In genomic region chr16:78170627-78171605, GRCm38 (mm10) we compare ENCODE assay signal across 26 mouse cellular contexts.
DNase-seq lines count a peak whose midpoint lies in the region; ATAC-seq and TF ChIP-seq lines count a peak whose summit lies in the region.
"Had no signal": no experiment of that assay in that cellular context is flagged by ENCODE, and none has a peak within 500 bp of the region (broad histone marks: within the 10 kb centered on the region; RNA-seq: fewer than 3 reads in every experiment).

No protein-coding gene starts in this region.

- H3K27me3 ChIP-seq in hindbrain, embryonic 16.5 days (replicated peaks; ENCODE audit: control insufficient read depth, insufficient read depth, low read length): no peaks in the 10 kb centered on the region
- no peaks in the 10 kb centered on the region for H3K27me3 ChIP-seq in hindbrain, embryonic 10.5 days (ENCODE audit: insufficient read depth, poor library complexity, severe bottlenecking)
- no peaks in the 10 kb centered on the region for H3K27me3 ChIP-seq in midbrain, embryonic 13.5 days
- no peaks in the 10 kb centered on the region for H3K27me3 ChIP-seq in heart, embryonic 11.5 days (ENCODE audit: control insufficient read depth, insufficient read depth, low read length)
- H3K27me3 ChIP-seq: CH12.LX; embryonic facial prominence, embryonic 15.5 days; heart, embryonic 13.5 days; limb, embryonic 15.5 days; megakaryocyte, embryonic 14.5 days had no signal

- H3K9me3 ChIP-seq in hindbrain, embryonic 16.5 days (ENCODE audit: control insufficient read depth, low read length): no peaks in the 10 kb centered on the region
- H3K9me3 ChIP-seq in hindbrain, embryonic 10.5 days: no peaks in the 10 kb centered on the region
- H3K9me3 ChIP-seq in midbrain, embryonic 13.5 days: no peaks in the 10 kb centered on the region
- no peaks in the 10 kb centered on the region for H3K9me3 ChIP-seq in heart, embryonic 11.5 days (replicated peaks; ENCODE audit: control insufficient read depth, low read length)
- H3K9me3 ChIP-seq: embryonic facial prominence, embryonic 15.5 days; heart, embryonic 13.5 days; limb, embryonic 15.5 days; megakaryocyte, embryonic 14.5 days had no signal

- H3K27ac ChIP-seq in hindbrain, embryonic 16.5 days (ENCODE audit: low read depth, low read length): no peak overlapping the region
- no peak overlapping the region for H3K27ac ChIP-seq in hindbrain, embryonic 10.5 days
- H3K27ac ChIP-seq in midbrain, embryonic 13.5 days: peak overlapping the region; percentile 67
- H3K27ac ChIP-seq in heart, embryonic 11.5 days (ENCODE audit: low read depth, low read length): no peak overlapping the region
- H3K27ac ChIP-seq: embryonic facial prominence, embryonic 15.5 days; heart, embryonic 13.5 days; limb, embryonic 15.5 days; liver, embryonic 14.5 days had no signal

- H3K9ac ChIP-seq in hindbrain, embryonic 16.5 days (ENCODE audit: low read depth, low read length): no peak overlapping the region
- H3K9ac ChIP-seq in midbrain, embryonic 13.5 days (replicated peaks): no peak overlapping the region
- no peak overlapping the region for H3K9ac ChIP-seq in heart, embryonic 11.5 days (ENCODE audit: low read depth, low read length)
- H3K9ac ChIP-seq: embryonic facial prominence, embryonic 15.5 days; heart, embryonic 13.5 days; limb, embryonic 15.5 days; liver, embryonic 14.5 days; lung, embryonic 14.5 days had no signal

- no peaks in the 10 kb centered on the region for H3K36me3 ChIP-seq in hindbrain, embryonic 16.5 days (ENCODE audit: control insufficient read depth, insufficient read depth, low read length)
- no peaks in the 10 kb centered on the region for H3K36me3 ChIP-seq in hindbrain, embryonic 10.5 days
- no peaks in the 10 kb centered on the region for H3K36me3 ChIP-seq in midbrain, embryonic 13.5 days
- no peaks in the 10 kb centered on the region for H3K36me3 ChIP-seq in heart, embryonic 11.5 days (ENCODE audit: control insufficient read depth, insufficient read depth, low read length)
- H3K36me3 ChIP-seq: embryonic facial prominence, embryonic 15.5 days; G1E; heart, embryonic 13.5 days; limb, embryonic 15.5 days had no signal

- no peak overlapping the region for H3K4me2 ChIP-seq in hindbrain, embryonic 16.5 days (ENCODE audit: low read length)
- H3K4me2 ChIP-seq in midbrain, embryonic 13.5 days (replicated peaks): no peak overlapping the region
- no peak overlapping the region for H3K4me2 ChIP-seq in heart, embryonic 11.5 days
- H3K4me2 ChIP-seq: embryonic facial prominence, embryonic 15.5 days; heart, embryonic 13.5 days; limb, embryonic 15.5 days; lung, embryonic 14.5 days had no signal

- no peak for DNase-seq in hindbrain, embryonic 10.5 days (ENCODE audit: low spot score)
- peak; percentile 38 for DNase-seq in Muller cell, postnatal 12 days (ENCODE audit: inconsistent ontology term)
- peak; percentile 75 for DNase-seq in brain, embryonic 14.5 days (ENCODE audit: low read depth)
- no peak for DNase-seq in heart, adult 18-20 months
- no peak for DNase-seq in right cerebral cortex, postnatal 14 days
- DNase-seq: adrenal gland, postnatal 14 days; B cell, adult 2 months; cerebellum, adult 9-10 months; gastrocnemius, postnatal 10 days; heart, postnatal 14 days; kidney, adult 18-20 months; kidney, postnatal 4 days; layer of hippocampus, adult 9-11 months; left cerebral cortex, postnatal 4 days; lung, embryonic 14.5 days had no signal

- no peak overlapping the region for H3K4me3 ChIP-seq in hindbrain, embryonic 16.5 days (ENCODE audit: low read length)
- H3K4me3 ChIP-seq in hindbrain, embryonic 10.5 days: no peak overlapping the region
- H3K4me3 ChIP-seq in midbrain, embryonic 13.5 days (replicated peaks): no peak overlapping the region
- H3K4me3 ChIP-seq in heart, embryonic 11.5 days (ENCODE audit: low read depth, low read length): no peak overlapping the region
- H3K4me3 ChIP-seq: embryonic facial prominence, embryonic 15.5 days; heart, embryonic 13.5 days; limb, embryonic 15.5 days; megakaryocyte, embryonic 14.5 days; myocyte had no signal

- TF ChIP-seq POLR2A in brain, embryonic 14.5 days (IDR thresholded peaks at IDR 0.05; ENCODE audit: borderline replicate concordance, extremely low read depth, insufficient read depth, insufficient read length, poor library complexity, severe bottlenecking): no peak

- WGBS in hindbrain, embryonic 16.5 days: 56% methylated on average over 9 of the region's 9 CpGs
- WGBS in hindbrain, embryonic 10.5 days: 82% methylated on average over 9 of the region's 9 CpGs
- WGBS in midbrain, embryonic 13.5 days: 54% methylated on average over 9 of the region's 9 CpGs
- WGBS in heart, embryonic 11.5 days (ENCODE audit: insufficient replicate concordance): 75% methylated on average over 9 of the region's 9 CpGs

- no peak for TF ChIP-seq CTCF in brain, embryonic 14.5 days (IDR thresholded peaks at IDR 0.05; ENCODE audit: borderline replicate concordance, extremely low read depth, insufficient read depth, insufficient read length)

- H3K4me1 ChIP-seq in hindbrain, embryonic 16.5 days (ENCODE audit: control insufficient read depth, insufficient read depth, low read depth, low read length): no peaks in the 10 kb centered on the region
- no peaks in the 10 kb centered on the region for H3K4me1 ChIP-seq in hindbrain, embryonic 10.5 days (replicated peaks)
- H3K4me1 ChIP-seq in midbrain, embryonic 13.5 days (replicated peaks): peaks cover 12% of the 10 kb centered on the region
- no peaks in the 10 kb centered on the region for H3K4me1 ChIP-seq in heart, embryonic 11.5 days (ENCODE audit: control insufficient read depth, insufficient read depth, low read length)
- H3K4me1 ChIP-seq: embryonic facial prominence, embryonic 15.5 days; heart, embryonic 13.5 days; limb, embryonic 15.5 days; megakaryocyte, embryonic 14.5 days had no signal

- ATAC-seq in hindbrain, embryonic 16.5 days: 0 out of 2 replicates have a peak, but pooled peaks have one; percentile 27
- ATAC-seq in midbrain, embryonic 13.5 days: peak; percentile 58; the same call in 1 of the 2 replicates
- no peak for ATAC-seq in heart, embryonic 11.5 days (replicated peaks; ENCODE audit: insufficient number of reproducible peaks, low FRiP score, low TSS enrichment)

Comparison
In these comparisons a context has a peak if more than half of its experiments do, and no peak if none do; other contexts are left out.
1. DNase-seq: peak in Muller cell, postnatal 12 days (single experiment) and brain, embryonic 14.5 days (single experiment); none in hindbrain, embryonic 10.5 days (single experiment), heart, adult 18-20 months (0 of 2) and right cerebral cortex, postnatal 14 days (single experiment).